Mouse (Mus musculus): ENCODE results near the gene Mdga1. TPM values are rescaled to one million over a fixed set of nuclear protein-coding genes. Genes with fewer than 3 reads are reported as not detected.

Mdga1 gene
- total and polyA plus RNA-seq, 3 experiments = 0.05 TPM; not detected in 1

GRCm38 (mm10) chr17:29895566-29895965 lies 74.3 kb downstream of the Mdga1 start:
- ATAC-seq (ENCODE audit: extremely low read depth, insufficient number of reproducible peaks, low FRiP score, poor library complexity, severe bottlenecking) = no peak
- peaks cover 57% of the 10 kb centered on the region for H3K27me3 ChIP-seq (ENCODE audit: insufficient read depth, low read length)

DNA sequence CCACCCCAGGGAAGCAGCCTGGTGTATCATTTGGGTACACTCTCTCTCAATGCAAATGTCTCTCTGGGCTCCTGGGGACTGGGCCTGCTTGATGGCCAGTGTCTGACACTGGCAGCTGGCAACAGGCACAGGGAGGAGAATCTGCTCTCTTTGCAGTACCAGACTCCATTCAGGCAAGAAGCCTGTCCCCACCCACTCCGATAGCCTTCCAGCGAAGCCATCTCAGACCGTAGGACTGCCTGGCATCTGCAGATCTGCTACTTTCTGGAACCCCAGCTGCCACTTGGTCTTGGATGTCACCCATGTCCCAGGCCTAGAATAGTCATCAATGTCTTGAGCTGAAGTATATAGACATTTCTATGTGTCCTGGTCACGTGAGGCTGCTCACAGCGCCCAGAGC lies 74.9 kb downstream of the Mdga1 start:
- Histone ChIP-seq H3K27me3 (ENCODE audit: insufficient read depth, low read length) (peaks cover 57% of the 10 kb centered on the region), H3K9me3 (replicated peaks) (peaks cover 7% of the 10 kb centered on the region), H3K36me3 (replicated peaks) (no peaks in the 10 kb centered on the region), H3K4me1 (ENCODE audit: insufficient read depth, low read depth, low read length) (peaks cover 2% of the 10 kb centered on the region; the same call in 1 of the 2 replicates), H3K4me3 (ENCODE audit: low read depth, low read length) (no peak overlapping the region)
- TF ChIP-seq GATA1 (IDR thresholded peaks at IDR 0.05; ENCODE audit: borderline replicate concordance, low read length) (no peak), TAL1 (conservative IDR thresholded peaks at IDR 0.05; ENCODE audit: low read depth, low read length) (no peak), GATA2 (IDR thresholded peaks at IDR 0.05; ENCODE audit: borderline replicate concordance, low read depth, low read length) (no peak), POLR2AphosphoS5 (IDR thresholded peaks at IDR 0.05; ENCODE audit: insufficient replicate concordance, low read depth, low read length) (no peak)
- DNase-seq (ENCODE audit: low spot score) (no peak), ATAC-seq (ENCODE audit: extremely low read depth, insufficient number of reproducible peaks, low FRiP score, poor library complexity, severe bottlenecking) (no peak)

More at GRCm38 (mm10) chr17:29895566-29895965, 74.3 kb downstream of the Mdga1 start:
- peaks cover 7% of the 10 kb centered on the region for H3K9me3 ChIP-seq (replicated peaks)
- TF ChIP-seq CTCF (IDR thresholded peaks at IDR 0.05; ENCODE audit: low read depth, low read length) (no peak), POLR2AphosphoS5 (IDR thresholded peaks at IDR 0.05; ENCODE audit: insufficient replicate concordance, low read depth, low read length) (no peak), TAL1 (conservative IDR thresholded peaks at IDR 0.05; ENCODE audit: low read depth, low read length) (no peak), GATA2 (IDR thresholded peaks at IDR 0.05; ENCODE audit: borderline replicate concordance, low read depth, low read length) (no peak), GATA1 (IDR thresholded peaks at IDR 0.05; ENCODE audit: borderline replicate concordance, low read length) (no peak)
- DNase-seq (ENCODE audit: low spot score) = no peak
- no peaks in the 10 kb centered on the region for H3K36me3 ChIP-seq (replicated peaks)
- no peak overlapping the region for H3K4me3 ChIP-seq (ENCODE audit: low read depth, low read length)
- peaks cover 2% of the 10 kb centered on the region; the same call in 1 of the 2 replicates for H3K4me1 ChIP-seq (ENCODE audit: insufficient read depth, low read depth, low read length)

GRCm38 (mm10) chr17:29890451-29891110 lies 79.3 kb downstream of the Mdga1 start:
- TF ChIP-seq POLR2AphosphoS5 (IDR thresholded peaks at IDR 0.05; ENCODE audit: insufficient replicate concordance, low read depth, low read length) (no peak), TAL1 (conservative IDR thresholded peaks at IDR 0.05; ENCODE audit: low read depth, low read length) (no peak), CTCF (IDR thresholded peaks at IDR 0.05; ENCODE audit: low read depth, low read length) (no peak), GATA2 (IDR thresholded peaks at IDR 0.05; ENCODE audit: borderline replicate concordance, low read depth, low read length) (no peak)
- H3K27me3 ChIP-seq (ENCODE audit: insufficient read depth, low read length) = peaks cover 81% of the 10 kb centered on the region
- peaks cover 42% of the 10 kb centered on the region for H3K9me3 ChIP-seq (replicated peaks)
- ATAC-seq (ENCODE audit: extremely low read depth, insufficient number of reproducible peaks, low FRiP score, poor library complexity, severe bottlenecking) = no peak
- H3K4me1 ChIP-seq (ENCODE audit: insufficient read depth, low read depth, low read length) = no peaks in the 10 kb centered on the region
- H3K4me3 ChIP-seq (ENCODE audit: low read depth, low read length) = no peak overlapping the region
- H3K36me3 ChIP-seq (replicated peaks) = no peaks in the 10 kb centered on the region
- DNase-seq (ENCODE audit: low spot score) = no peak

- DNase-seq (ENCODE audit: low spot score) (no peak), ATAC-seq (ENCODE audit: extremely low read depth, insufficient number of reproducible peaks, low FRiP score, poor library complexity, severe bottlenecking) (no peak)
- TF ChIP-seq CTCF (IDR thresholded peaks at IDR 0.05; ENCODE audit: low read depth, low read length) = no peak
- no peak for TF ChIP-seq GATA2 (IDR thresholded peaks at IDR 0.05; ENCODE audit: borderline replicate concordance, low read depth, low read length)
- H3K4me1 ChIP-seq (ENCODE audit: insufficient read depth, low read depth, low read length) = no peaks in the 10 kb centered on the region
- no peak overlapping the region for H3K4me3 ChIP-seq (ENCODE audit: low read depth, low read length)
- peaks cover 82% of the 10 kb centered on the region for H3K27me3 ChIP-seq (ENCODE audit: insufficient read depth, low read length)
- H3K9me3 ChIP-seq (replicated peaks) = peaks cover 42% of the 10 kb centered on the region
- H3K36me3 ChIP-seq (replicated peaks) = no peaks in the 10 kb centered on the region
These were observed 80.6 kb downstream of the Mdga1 start for GRCm38 (mm10) chr17:29888981-29889980.

DNA sequence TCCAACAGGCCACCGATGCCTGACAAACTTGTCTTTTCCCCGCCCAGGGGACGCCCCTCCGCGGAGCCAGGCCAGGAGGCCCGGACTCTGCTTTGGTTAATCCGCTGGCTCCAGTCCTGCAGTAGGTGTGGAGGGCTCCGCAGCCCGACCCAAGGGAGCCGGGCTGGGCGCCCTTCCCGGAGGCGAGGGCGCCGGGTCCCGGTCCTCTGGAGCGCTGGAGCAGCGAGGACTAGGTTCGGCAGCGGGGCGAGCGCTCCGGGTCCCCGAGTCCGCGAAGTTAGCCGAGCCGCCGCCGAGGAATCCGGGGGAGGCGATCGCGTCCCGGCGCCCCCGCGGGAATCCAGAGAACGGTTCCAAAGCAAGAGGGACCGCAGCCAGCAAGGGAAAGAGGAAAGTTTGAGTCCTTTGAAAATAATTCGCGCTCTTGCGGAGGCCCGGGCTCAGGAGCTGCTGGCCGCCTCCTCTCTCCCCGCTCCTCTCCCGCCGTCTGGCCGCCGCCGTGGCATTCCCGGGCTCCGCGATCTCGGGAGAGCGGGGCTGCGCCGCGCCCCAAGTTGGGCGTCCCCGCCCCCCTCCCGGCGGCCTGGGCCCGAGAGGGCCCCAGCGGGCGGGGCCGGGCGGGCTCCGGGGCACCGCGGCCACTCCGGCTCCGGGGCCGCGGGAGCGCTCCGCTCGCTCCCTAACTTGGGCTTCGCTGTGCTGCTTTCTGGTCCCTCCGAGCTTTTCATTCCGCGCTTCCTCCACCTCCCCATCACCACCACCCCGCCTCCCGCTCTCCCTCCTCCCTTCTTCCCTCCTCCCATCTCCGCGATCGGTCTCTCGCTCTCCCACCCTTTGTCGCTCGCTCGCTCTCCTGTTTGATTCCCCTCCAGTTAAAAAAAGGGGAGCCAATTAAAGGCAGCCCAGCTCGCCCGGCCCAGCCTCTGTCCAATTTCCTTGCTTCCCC lies 81.7 kb downstream of the Mdga1 start:
- Histone ChIP-seq H3K4me1 (ENCODE audit: insufficient read depth, low read depth, low read length) (peaks cover 6% of the 10 kb centered on the region), H3K4me3 (ENCODE audit: low read depth, low read length) (peak overlapping the region; percentile 3; the same call in 1 of the 2 replicates), H3K36me3 (replicated peaks) (no peaks in the 10 kb centered on the region), H3K9me3 (replicated peaks) (peaks cover 42% of the 10 kb centered on the region), H3K27me3 (ENCODE audit: insufficient read depth, low read length) (peaks cover 91% of the 10 kb centered on the region)
- TF ChIP-seq TAL1 (conservative IDR thresholded peaks at IDR 0.05; ENCODE audit: low read depth, low read length) (no peak), GATA2 (IDR thresholded peaks at IDR 0.05; ENCODE audit: borderline replicate concordance, low read depth, low read length) (no peak), POLR2AphosphoS5 (IDR thresholded peaks at IDR 0.05; ENCODE audit: insufficient replicate concordance, low read depth, low read length) (no peak), GATA1 (IDR thresholded peaks at IDR 0.05; ENCODE audit: borderline replicate concordance, low read length) (no peak), CTCF (IDR thresholded peaks at IDR 0.05; ENCODE audit: low read depth, low read length) (no peak)
- no peak for ATAC-seq (ENCODE audit: extremely low read depth, insufficient number of reproducible peaks, low FRiP score, poor library complexity, severe bottlenecking)
- DNase-seq (ENCODE audit: low spot score) = no peak
